Mouse (Mus musculus) thymus, postnatal 14 days (tissue): ENCODE results near the gene Pnkp.

ENCODE experiments used
- DNase-seq: peaks from one replicate; pipeline ENCODE4 v3.0.0; 2021

Gene Pnkp

GRCm38 (mm10) chr7:44857042-44857552, at the start of gene Pnkp:
Pnkp (plus strand) TSS chr7:44857139.
- peak; percentile 88 for DNase-seq

GRCm38 (mm10) chr7:44808927-44809326, 48.0 kb upstream of the Pnkp start:
- DNase-seq, result no peak

- DNase-seq, result no peak
Measured at GRCm38 (mm10) chr7:44809466-44809865, 47.5 kb upstream of the Pnkp start.

- no peak for DNase-seq
Measured at GRCm38 (mm10) chr7:44810365-44810764, 46.6 kb upstream of the Pnkp start.

- no peak for DNase-seq
Measured at GRCm38 (mm10) chr7:44810819-44811557, 46.0 kb upstream of the Pnkp start.

DNA sequence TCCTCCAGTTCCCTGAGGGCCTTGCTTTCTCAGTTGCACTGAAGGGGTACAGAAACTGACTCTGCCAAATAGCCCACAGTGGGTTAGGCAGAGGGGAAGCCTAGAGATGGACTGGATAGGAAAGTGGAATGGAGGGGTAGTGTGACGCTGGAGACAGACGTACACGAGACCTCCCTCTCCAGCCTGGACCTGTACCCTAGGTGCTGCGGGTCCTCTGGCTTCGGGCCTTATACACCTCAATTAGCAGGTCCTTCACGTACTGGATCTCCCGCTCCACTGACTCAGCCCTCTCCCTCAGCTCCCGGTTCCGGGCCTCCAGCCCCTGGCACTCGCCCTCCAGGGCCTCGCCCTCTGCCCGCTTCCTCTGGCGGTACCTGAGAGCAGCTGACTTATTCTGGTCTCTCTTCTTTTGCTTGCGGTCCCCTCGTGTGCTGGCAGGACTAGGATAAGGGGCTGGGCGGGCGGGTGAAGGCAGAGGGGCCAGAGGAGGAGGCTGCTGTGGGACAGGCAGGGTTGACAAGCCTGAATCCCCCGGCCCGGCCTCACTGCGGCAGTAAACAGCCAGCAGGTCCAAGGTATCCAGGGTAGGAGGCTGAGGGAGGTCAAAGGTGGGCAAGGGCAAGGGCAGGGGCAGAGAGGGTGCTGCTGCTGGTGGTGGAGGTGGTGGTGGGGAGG, 44.2 kb upstream of the Pnkp start:
- no peak for DNase-seq

DNA sequence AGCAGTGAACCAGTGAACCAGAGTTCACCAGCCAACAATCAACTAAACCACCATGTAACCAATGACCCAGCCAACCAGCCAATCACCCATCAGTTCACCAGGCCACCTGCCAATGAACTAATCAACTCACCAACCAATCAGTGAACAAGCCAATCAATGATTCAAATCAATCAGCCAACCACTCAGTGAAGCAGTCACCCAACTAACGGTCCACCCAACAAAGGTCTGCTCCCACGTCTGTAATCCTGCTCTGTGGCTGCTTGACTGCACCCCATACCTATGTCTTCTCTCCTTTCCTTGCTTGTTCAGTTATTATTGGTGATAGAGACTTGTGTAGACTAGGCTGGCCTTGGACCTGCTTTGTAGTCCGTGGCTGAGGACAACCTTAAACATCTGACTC, 43.0 kb upstream of the Pnkp start:
- no peak for DNase-seq

GRCm38 (mm10) chr7:44814423-44814822, 42.5 kb upstream of the Pnkp start:
- DNase-seq, result no peak

DNA sequence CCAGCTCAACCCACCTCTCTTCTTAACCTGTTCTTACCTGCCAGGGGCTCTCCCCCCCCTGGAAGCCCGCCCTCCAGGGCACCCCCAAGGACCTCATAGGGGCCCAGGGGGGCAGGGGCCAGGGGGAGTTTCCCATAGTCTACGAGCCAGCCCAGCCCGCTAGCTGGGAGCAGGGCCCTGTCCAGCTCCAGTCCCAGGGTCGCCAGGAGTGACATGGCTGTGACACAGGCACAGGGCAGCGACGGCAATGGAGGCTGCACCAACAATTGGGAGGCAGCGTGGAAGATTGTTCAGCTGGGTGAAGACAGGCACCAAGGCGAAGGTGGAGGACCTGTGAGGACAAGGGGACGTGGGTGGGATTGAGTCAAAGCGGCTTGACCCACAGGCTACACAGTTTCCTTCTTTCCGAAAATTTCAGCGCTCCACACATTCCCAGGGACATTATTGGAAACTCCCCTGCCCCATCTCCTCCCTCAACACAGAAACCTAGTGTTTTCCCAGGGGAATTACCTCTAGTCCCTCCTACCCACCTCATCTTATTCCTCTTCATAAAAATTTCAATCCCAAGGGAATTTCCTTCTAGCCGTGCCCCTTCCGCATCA, 41.9 kb upstream of the Pnkp start:
- DNase-seq, result peak; percentile 43

- peak; percentile 100 for DNase-seq
Measured at GRCm38 (mm10) chr7:44815721-44816469, 41.0 kb upstream of the Pnkp start, which contains the start of the genes Nup62 and Il4i1. Nup62 (plus strand) TSS chr7:44816088. Il4i1 (plus strand) TSS chr7:44816387.

DNA sequence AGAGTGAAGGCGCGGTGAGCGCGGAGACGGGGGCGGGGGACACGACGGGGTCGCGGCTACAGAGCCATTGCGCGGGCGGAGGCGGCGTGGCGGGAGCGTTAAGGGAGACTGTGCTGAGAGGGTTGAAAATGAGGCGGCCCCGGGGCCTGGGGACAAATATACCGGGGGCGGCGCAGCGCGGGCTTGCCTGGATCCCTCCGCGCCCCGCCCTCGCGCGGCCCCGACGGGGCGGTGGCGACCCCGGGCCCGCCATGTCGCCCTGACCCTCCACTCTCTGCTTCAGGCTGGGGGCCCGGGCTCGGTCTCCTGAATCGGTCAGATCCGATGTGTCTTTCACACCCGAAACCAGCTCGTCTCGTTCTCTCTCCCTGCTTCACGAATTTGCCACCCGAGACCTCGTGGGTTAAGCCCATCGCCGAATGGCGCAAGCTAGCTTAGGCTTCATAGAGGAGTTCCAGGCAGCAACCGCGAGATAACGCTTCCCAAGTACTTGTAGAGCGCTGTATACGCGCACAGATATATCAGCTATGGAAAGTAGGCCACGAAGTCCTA, 40.4 kb upstream of the Pnkp start, which contains the start of gene Atf5:
TSS of gene Atf5 (minus strand) at position 189 of the 552 bp plus-strand sequence.
- DNase-seq, result no peak

DNA sequence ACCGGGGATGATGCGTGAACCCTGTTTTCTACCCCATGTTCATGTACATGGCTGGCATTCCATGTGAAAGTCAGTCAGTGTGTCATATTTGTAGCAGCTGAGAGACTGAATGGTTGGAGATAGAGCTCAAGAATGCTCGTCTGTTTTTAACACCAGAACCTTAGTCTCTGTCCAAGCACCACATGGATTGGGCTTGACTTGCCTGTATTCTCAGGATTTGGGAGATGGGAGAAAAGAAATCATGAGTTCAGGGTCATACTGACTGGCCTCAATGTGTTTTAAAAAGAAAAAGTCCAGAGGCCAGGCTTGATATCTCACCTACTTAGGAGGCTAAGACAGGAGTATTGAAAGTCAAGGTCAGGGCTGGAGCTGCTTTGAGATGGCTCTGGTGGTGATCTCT, 39.5 kb upstream of the Pnkp start:
- DNase-seq, result no peak

GRCm38 (mm10) chr7:44818164-44818563, 38.8 kb upstream of the Pnkp start:
- DNase-seq, result peak; percentile 2

- no peak for DNase-seq
Measured at GRCm38 (mm10) chr7:44818751-44819235, 38.1 kb upstream of the Pnkp start.

- DNase-seq, result peak; percentile 1
Measured at GRCm38 (mm10) chr7:44819391-44819790, 37.5 kb upstream of the Pnkp start.

DNA sequence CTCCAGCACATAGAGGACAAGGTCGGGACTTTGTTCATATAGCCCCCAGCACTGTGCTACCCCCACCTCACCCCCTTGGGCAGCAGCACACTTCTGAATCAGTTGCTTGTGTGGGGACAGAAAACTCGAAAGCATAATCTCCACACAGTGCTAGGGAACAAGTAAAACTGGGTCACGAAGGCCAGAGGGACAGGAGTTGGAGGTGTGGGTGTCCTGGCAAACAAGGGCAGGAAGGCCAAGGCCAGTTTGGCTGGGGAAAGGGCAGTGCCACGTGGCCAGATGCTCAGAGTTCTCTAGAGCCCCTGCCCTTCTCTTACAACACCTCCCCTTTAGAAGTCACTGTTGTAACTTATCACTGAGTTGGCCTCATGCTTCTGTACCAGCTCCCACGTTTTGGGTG, 37.1 kb upstream of the Pnkp start:
- peak; percentile 2 for DNase-seq

DNA sequence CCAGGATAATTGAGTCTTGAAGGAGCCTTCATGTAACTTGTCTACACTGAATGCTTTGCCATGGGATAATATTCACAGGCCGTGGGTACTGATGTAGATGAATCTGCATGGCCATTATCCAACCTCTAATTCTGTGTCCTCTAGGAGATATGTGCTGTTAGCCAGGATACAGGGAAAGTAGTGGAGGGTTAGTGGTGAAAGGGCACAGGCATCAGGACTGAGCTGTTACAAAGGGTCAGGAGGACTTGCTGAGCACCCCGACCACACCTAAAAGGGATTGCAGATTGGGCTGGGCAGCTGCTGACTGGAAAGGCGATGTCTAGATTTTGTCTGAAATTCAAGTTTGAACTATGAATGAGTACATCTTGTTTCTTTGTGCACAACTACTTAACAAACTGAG, 36.4 kb upstream of the Pnkp start:
- no peak for DNase-seq

DNA sequence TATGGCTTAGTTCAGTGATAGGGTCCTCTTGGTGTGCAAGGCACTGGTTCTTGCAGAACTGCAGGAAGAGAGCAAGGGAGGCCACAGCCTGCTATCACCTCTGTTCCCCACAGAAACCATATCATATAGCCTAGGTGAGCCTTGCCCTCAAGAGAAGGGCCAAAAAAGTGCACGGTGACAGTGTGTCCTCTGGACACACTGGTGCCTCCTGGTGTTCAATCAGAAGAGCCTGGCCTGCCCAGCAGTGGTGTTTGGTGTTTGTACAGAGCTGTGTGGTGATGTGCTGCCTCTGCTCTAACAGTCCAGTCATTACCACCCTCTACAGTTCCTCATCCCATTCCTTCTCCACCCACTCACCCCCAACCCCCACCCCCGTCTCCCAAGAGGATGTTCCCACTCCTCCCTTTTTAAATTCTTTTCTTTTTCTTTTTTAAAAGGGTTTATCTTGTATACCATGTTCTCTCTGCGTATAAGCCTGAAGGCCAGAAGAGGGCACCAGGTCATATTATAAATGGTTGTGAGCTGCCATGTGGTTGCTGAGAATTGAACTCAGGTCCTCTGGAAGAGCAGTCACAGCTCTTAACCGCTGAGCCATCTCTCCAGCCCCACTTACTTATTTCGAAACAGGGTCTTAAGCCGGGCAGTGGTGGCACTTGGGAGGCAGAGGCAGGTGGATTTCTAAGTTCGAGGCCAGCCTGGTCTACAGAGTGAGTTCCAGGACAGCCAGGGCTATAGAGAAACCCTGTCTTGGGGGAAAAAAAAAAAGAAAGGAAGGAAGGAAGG, 35.1 kb upstream of the Pnkp start:
- DNase-seq, result no peak

GRCm38 (mm10) chr7:44823409-44823808, 33.5 kb upstream of the Pnkp start:
- no peak for DNase-seq

- DNase-seq, result peak; percentile 86
Measured at GRCm38 (mm10) chr7:44824872-44825271, 32.1 kb upstream of the Pnkp start.

GRCm38 (mm10) chr7:44826771-44827170, 30.2 kb upstream of the Pnkp start:
- DNase-seq, result no peak

DNA sequence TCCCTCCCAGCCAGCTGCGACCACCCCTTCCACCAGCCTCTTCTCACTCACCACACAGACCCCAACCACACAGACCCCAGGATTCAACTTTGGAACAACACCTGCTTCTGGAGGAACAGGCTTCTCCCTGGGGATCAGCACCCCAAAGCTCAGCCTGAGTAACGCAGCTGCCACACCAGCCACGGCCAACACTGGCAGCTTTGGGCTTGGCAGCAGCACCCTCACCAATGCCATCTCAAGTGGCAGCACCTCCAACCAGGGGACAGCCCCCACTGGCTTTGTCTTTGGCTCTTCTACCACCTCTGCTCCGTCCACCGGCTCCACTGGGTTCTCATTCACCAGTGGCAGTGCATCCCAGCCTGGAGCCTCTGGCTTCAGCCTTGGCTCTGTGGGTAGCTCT, 28.2 kb upstream of the Pnkp start:
- no peak for DNase-seq
